Comparison of ENCODE assay signal across 18 mouse cellular contexts in the genomic region with DNA sequence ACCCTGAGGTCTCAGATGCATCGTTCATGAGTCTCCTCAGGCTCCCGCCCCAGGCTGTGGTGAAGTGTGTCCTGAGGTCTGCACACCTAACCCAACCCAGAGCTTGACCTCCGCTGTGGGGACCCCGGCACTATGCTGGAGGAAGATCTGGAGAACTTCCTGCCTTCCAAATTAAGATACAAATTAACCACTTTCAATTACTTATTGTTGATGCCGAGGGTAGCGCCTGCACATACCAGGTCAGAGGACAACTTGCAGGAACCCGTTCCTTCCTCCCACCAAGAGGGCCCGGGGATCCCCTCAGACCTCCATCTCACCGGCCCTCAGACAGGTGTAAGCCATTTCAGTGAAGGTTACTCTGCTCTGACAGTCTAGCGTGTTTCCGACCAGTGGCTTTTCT. TPM values are rescaled to one million over a fixed set of nuclear protein-coding genes. Genes with fewer than 3 reads are reported as not detected.
"Had no signal": no experiment of that assay in that cellular context is flagged by ENCODE, and none has a peak within 500 bp of the region (broad histone marks: within the 10 kb centered on the region; RNA-seq: fewer than 3 reads in every experiment).

No protein-coding gene starts in this region.

- H3K36me3 ChIP-seq: liver, embryonic 15.5 days; lung, embryonic 15.5 days; midbrain, embryonic 13.5 days; midbrain, embryonic 15.5 days; neural tube, embryonic 13.5 days; neural tube, embryonic 15.5 days had no signal

- H3K27ac ChIP-seq: liver, embryonic 15.5 days; lung, embryonic 15.5 days; macrophage; midbrain, embryonic 13.5 days; midbrain, embryonic 15.5 days; neural tube, embryonic 13.5 days; neural tube, embryonic 15.5 days had no signal

- H3K4me3 ChIP-seq: liver, embryonic 15.5 days; lung, embryonic 15.5 days; megakaryocyte, embryonic 14.5 days; midbrain, embryonic 13.5 days; midbrain, embryonic 15.5 days; neural tube, embryonic 13.5 days; neural tube, embryonic 15.5 days had no signal

- DNase-seq: liver, postnatal 0 days; lung, adult 2 months; lung, postnatal 14 days; lung, postnatal 36 days; right cerebral cortex, postnatal 14 days; thymus, adult 18-20 months; thymus, postnatal 25 days; thymus, postnatal 4 days had no signal

- H3K4me1 ChIP-seq: liver, embryonic 15.5 days; lung, embryonic 15.5 days; megakaryocyte, embryonic 14.5 days; midbrain, embryonic 13.5 days; midbrain, embryonic 15.5 days; neural tube, embryonic 13.5 days had no signal

- H3K27me3 ChIP-seq: lung, embryonic 15.5 days; midbrain, embryonic 13.5 days; midbrain, embryonic 15.5 days; neural tube, embryonic 13.5 days; neural tube, embryonic 15.5 days had no signal

RNA-seq across cellular contexts. Expression of a gene that starts 22.5 kb away (rescaled TPM):
- total RNA-seq: monocyte, adult 5-6 weeks had no signal
- polyA plus RNA-seq: thymus, postnatal 0 days had no signal

RNA-seq across cellular contexts. Expression of a gene that starts 54.3 kb away (rescaled TPM):
- total RNA-seq: monocyte, adult 5-6 weeks had no signal
